Mouse (Mus musculus) hematopoietic stem cell, adult 5-6 weeks (primary cell): ENCODE measurements around the gene Etl4. TPM values are rescaled to one million over a fixed set of nuclear protein-coding genes. Genes with fewer than 3 reads are reported as not detected.

Experiments used
- ATAC-seq, 2 experiments: fragments of 125-278 bp in 1 of 2; replicated peaks in 1 of 2; 2 replicates each; pipeline ENCODE4 v1.8.0; 2016 to 2017; ENCODE audit warnings: inconsistent platforms in 2 of 2, mild to moderate bottlenecking in 2 of 2, moderate number of reproducible peaks in 2 of 2, low read depth in 1 of 2, moderate TSS enrichment in 1 of 2; ENCODE audit not compliant: low FRiP score in 2 of 2, poor library complexity in 2 of 2, severe bottlenecking in 2 of 2, insufficient read depth in 1 of 2, low TSS enrichment in 1 of 2
- total RNA-seq: library from RNA; stranded (forward); fragments of 172-1452, 232-1000 nt; gene quantifications from 2 replicates; pipeline ENCODE4 v1.2.3, GENCODE M21; 2017

The Etl4 gene
- 0.06 and 3.0 TPM in 2 replicates for total RNA-seq

GRCm38 (mm10) chr2:19909171-19909899, at the start of gene Etl4:
Etl4 (plus strand) TSS chr2:19909780.
- ATAC-seq: peak; percentile 14 to 42; a peak in 2 of 4 replicates

GRCm38 (mm10) chr2:19869167-19869566, 40.4 kb upstream of the Etl4 start:
- ATAC-seq: no peak

- no peak for ATAC-seq
Observed at GRCm38 (mm10) chr2:19871881-19872280, 37.7 kb upstream of the Etl4 start.

- no peak for ATAC-seq
Observed at GRCm38 (mm10) chr2:19890875-19891274, 18.7 kb upstream of the Etl4 start.

- no peak for ATAC-seq
Observed at GRCm38 (mm10) chr2:19909900-19910780, 560 bp downstream of the Etl4 start.

- ATAC-seq: no peak
Observed at GRCm38 (mm10) chr2:19910781-19911175, 1.2 kb downstream of the Etl4 start.

GRCm38 (mm10) chr2:19919190-19919589, 9.6 kb downstream of the Etl4 start:
- ATAC-seq: peak in 1 of 2 experiments; percentile 65; a peak in 1 of 4 replicates

- no peak for ATAC-seq
Observed at GRCm38 (mm10) chr2:19930009-19930408, 20.4 kb downstream of the Etl4 start.

- ATAC-seq: no peak
Observed at GRCm38 (mm10) chr2:19933836-19934235, 24.3 kb downstream of the Etl4 start.

- no peak for ATAC-seq
Observed at GRCm38 (mm10) chr2:19945205-19945604, 35.6 kb downstream of the Etl4 start.

GRCm38 (mm10) chr2:19953028-19953427, 43.4 kb downstream of the Etl4 start:
- ATAC-seq: no peak

GRCm38 (mm10) chr2:19966445-19966844, 56.9 kb downstream of the Etl4 start:
- ATAC-seq: no peak

- no peak for ATAC-seq
Observed at GRCm38 (mm10) chr2:20037671-20038070, 128.1 kb downstream of the Etl4 start.

GRCm38 (mm10) chr2:20072377-20072776, 162.8 kb downstream of the Etl4 start:
- no peak for ATAC-seq

- ATAC-seq: no peak
Observed at GRCm38 (mm10) chr2:20076118-20076796, 166.7 kb downstream of the Etl4 start.

- no peak for ATAC-seq
Observed at GRCm38 (mm10) chr2:20084781-20085180, 175.2 kb downstream of the Etl4 start.

- ATAC-seq: no peak
Observed at GRCm38 (mm10) chr2:20105456-20105855, 195.9 kb downstream of the Etl4 start.

GRCm38 (mm10) chr2:20111703-20112102, 202.1 kb downstream of the Etl4 start:
- ATAC-seq: no peak
